9 mouse cellular contexts compared by ENCODE assay signal in the genomic region with DNA sequence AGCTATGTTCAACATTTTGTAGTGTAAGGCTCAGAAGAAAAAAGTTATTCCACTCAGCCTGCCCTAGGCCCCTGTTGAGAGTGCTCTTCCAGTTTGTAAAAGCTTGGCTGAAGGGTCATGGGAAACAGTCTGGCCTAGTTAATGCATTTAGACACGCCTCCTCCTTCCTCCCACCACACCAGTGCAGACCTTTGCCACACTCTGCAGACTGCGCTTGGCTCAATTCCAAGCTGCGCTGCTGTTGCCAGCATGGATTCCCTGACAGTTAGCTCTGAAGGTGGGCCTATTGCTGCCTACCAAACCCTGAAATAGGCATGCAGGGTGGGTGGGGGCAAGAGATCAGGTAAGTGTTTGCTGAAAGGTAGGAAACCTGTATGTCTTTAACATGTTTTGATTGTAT. TPM values are rescaled to one million over a fixed set of nuclear protein-coding genes. Genes with fewer than 3 reads are reported as not detected.
DNase-seq lines count a peak whose midpoint lies in the region; ATAC-seq lines count a peak whose summit lies in the region.
"Had no signal": no experiment of that assay in that cellular context is flagged by ENCODE, and none has a peak within 500 bp of the region (broad histone marks: within the 10 kb centered on the region; RNA-seq: fewer than 3 reads in every experiment).

No protein-coding gene starts in this region.

- H3K27ac ChIP-seq in limb, embryonic 13.5 days = no peak overlapping the region
- no peak overlapping the region for H3K27ac ChIP-seq in limb, embryonic 10.5 days
- H3K27ac ChIP-seq in hindbrain, embryonic 12.5 days = no peak overlapping the region
- peak overlapping the region; percentile 37; the same call in 1 of the 2 replicates for H3K27ac ChIP-seq in midbrain, embryonic 14.5 days (replicated peaks; ENCODE audit: low read depth, low read length)

- no peaks in the 10 kb centered on the region for H3K27me3 ChIP-seq in limb, embryonic 13.5 days
- H3K27me3 ChIP-seq in limb, embryonic 10.5 days (ENCODE audit: low read depth, poor library complexity, severe bottlenecking) = no peaks in the 10 kb centered on the region
- 0 out of 2 replicates have a peak, but pooled peaks cover 3% of the 10 kb centered on the region for H3K27me3 ChIP-seq in hindbrain, embryonic 12.5 days
- no peaks in the 10 kb centered on the region for H3K27me3 ChIP-seq in midbrain, embryonic 14.5 days (ENCODE audit: control insufficient read depth, insufficient read depth, low read length)

- no peak overlapping the region for H3K4me2 ChIP-seq in limb, embryonic 13.5 days (replicated peaks)
- no peak overlapping the region for H3K4me2 ChIP-seq in hindbrain, embryonic 12.5 days (replicated peaks)
- H3K4me2 ChIP-seq in midbrain, embryonic 14.5 days (ENCODE audit: low read length) = no peak overlapping the region

- H3K9ac ChIP-seq in limb, embryonic 13.5 days = 0 out of 2 replicates have a peak overlapping the region, but pooled peaks have one; percentile 2
- no peak overlapping the region for H3K9ac ChIP-seq in hindbrain, embryonic 12.5 days
- H3K9ac ChIP-seq in midbrain, embryonic 14.5 days (replicated peaks; ENCODE audit: low read length) = no peak overlapping the region

- H3K4me3 ChIP-seq in limb, embryonic 13.5 days = no peak overlapping the region
- H3K4me3 ChIP-seq in limb, embryonic 10.5 days = no peak overlapping the region
- H3K4me3 ChIP-seq in hindbrain, embryonic 12.5 days = no peak overlapping the region
- H3K4me3 ChIP-seq in midbrain, embryonic 14.5 days (replicated peaks; ENCODE audit: low read depth, low read length) = no peak overlapping the region

- 69% methylated on average over 3 of the region's 3 CpGs for WGBS in limb, embryonic 13.5 days
- 78% methylated on average over 3 of the region's 3 CpGs for WGBS in limb, embryonic 10.5 days
- WGBS in hindbrain, embryonic 12.5 days = 55% methylated on average over 3 of the region's 3 CpGs
- 16% methylated on average over 3 of the region's 3 CpGs for WGBS in midbrain, embryonic 14.5 days

- no peaks in the 10 kb centered on the region for H3K9me3 ChIP-seq in limb, embryonic 13.5 days
- no peaks in the 10 kb centered on the region for H3K9me3 ChIP-seq in limb, embryonic 10.5 days (replicated peaks)
- no peaks in the 10 kb centered on the region for H3K9me3 ChIP-seq in hindbrain, embryonic 12.5 days (replicated peaks)
- no peaks in the 10 kb centered on the region for H3K9me3 ChIP-seq in midbrain, embryonic 14.5 days (ENCODE audit: control insufficient read depth, low read length)

- no peaks in the 10 kb centered on the region for H3K36me3 ChIP-seq in limb, embryonic 13.5 days
- H3K36me3 ChIP-seq in limb, embryonic 10.5 days = no peaks in the 10 kb centered on the region
- H3K36me3 ChIP-seq in hindbrain, embryonic 12.5 days = no peaks in the 10 kb centered on the region
- H3K36me3 ChIP-seq in midbrain, embryonic 14.5 days (ENCODE audit: control insufficient read depth, insufficient read depth, low read length) = no peaks in the 10 kb centered on the region

- peaks cover 7% of the 10 kb centered on the region; the same call in 1 of the 2 replicates for H3K4me1 ChIP-seq in limb, embryonic 13.5 days
- peaks cover 4% of the 10 kb centered on the region; the same call in 1 of the 2 replicates for H3K4me1 ChIP-seq in limb, embryonic 10.5 days
- peaks cover 11% of the 10 kb centered on the region for H3K4me1 ChIP-seq in hindbrain, embryonic 12.5 days
- 0 out of 2 replicates have a peak, but pooled peaks cover 3% of the 10 kb centered on the region for H3K4me1 ChIP-seq in midbrain, embryonic 14.5 days (ENCODE audit: control insufficient read depth, insufficient read depth, low read length)

- no peak for DNase-seq in limb, embryonic 10.5 days (ENCODE audit: low spot score)
- DNase-seq in embryo, embryonic 10.5 days (ENCODE audit: low spot score) = peak; percentile 45
- DNase-seq in midbrain, embryonic 14.5 days = peak; percentile 75
- DNase-seq in thymus, postnatal 4 days = no peak
- DNase-seq: heart, postnatal 10 days had no signal

- no peak for ATAC-seq in limb, embryonic 13.5 days (ENCODE audit: low FRiP score, low read depth)
- peak; percentile 66 for ATAC-seq in hindbrain, embryonic 12.5 days (ENCODE audit: low FRiP score)
- ATAC-seq in midbrain, embryonic 14.5 days (ENCODE audit: low FRiP score, low TSS enrichment) = peak; percentile 62; the same call in 1 of the 2 replicates
- no peak for ATAC-seq in megakaryocyte-erythroid progenitor cell, adult 5-6 weeks (replicated peaks; ENCODE audit: low FRiP score, low TSS enrichment, poor library complexity, severe bottlenecking)
- ATAC-seq in frontal cortex, adult (ENCODE audit: low TSS enrichment) = no peak

RNA-seq across cellular contexts. Expression of a gene that starts 9.3 kb away (rescaled TPM):
- 18.7 and 18.8 TPM in 2 replicates for polyA plus RNA-seq in limb, embryonic 13.5 days (2015; fragmentation: Nextera tagmentation; extraction: Ambion mirVana)
- polyA plus RNA-seq in limb, embryonic 10.5 days (2016; fragmentation: Nextera tagmentation; extraction: Ambion mirVana) = 19.4 and 21.0 TPM in 2 replicates
- 19.0 and 20.3 TPM in 2 replicates for polyA plus RNA-seq in hindbrain, embryonic 12.5 days (2016; fragmentation: Nextera tagmentation; extraction: Ambion mirVana)
- polyA plus RNA-seq in midbrain, embryonic 14.5 days (2014; fragmentation: Nextera tagmentation; extraction: Ambion mirVana) = 18.3 and 18.4 TPM in 2 replicates
- total RNA-seq in megakaryocyte-erythroid progenitor cell, adult 5-6 weeks (2014; fragmentation: Nextera tagmentation) = 16.2 and 49.5 TPM in 2 replicates
- total RNA-seq in megakaryocyte-erythroid progenitor cell, adult 5-6 weeks (2017) = 8.6 and 11.1 TPM in 2 replicates

Comparison
In these comparisons a context has a peak if more than half of its experiments do, and no peak if none do; other contexts are left out.
1. ATAC-seq: peak in hindbrain, embryonic 12.5 days (single experiment) and midbrain, embryonic 14.5 days (single experiment); none in limb, embryonic 13.5 days (single experiment), megakaryocyte-erythroid progenitor cell, adult 5-6 weeks (single experiment) and frontal cortex, adult (single experiment).
2. DNase-seq: peak in embryo, embryonic 10.5 days (single experiment) and midbrain, embryonic 14.5 days (single experiment); none in limb, embryonic 10.5 days (single experiment) and thymus, postnatal 4 days (single experiment).